8 mouse cellular contexts compared by ENCODE assay signal in the genomic region with DNA sequence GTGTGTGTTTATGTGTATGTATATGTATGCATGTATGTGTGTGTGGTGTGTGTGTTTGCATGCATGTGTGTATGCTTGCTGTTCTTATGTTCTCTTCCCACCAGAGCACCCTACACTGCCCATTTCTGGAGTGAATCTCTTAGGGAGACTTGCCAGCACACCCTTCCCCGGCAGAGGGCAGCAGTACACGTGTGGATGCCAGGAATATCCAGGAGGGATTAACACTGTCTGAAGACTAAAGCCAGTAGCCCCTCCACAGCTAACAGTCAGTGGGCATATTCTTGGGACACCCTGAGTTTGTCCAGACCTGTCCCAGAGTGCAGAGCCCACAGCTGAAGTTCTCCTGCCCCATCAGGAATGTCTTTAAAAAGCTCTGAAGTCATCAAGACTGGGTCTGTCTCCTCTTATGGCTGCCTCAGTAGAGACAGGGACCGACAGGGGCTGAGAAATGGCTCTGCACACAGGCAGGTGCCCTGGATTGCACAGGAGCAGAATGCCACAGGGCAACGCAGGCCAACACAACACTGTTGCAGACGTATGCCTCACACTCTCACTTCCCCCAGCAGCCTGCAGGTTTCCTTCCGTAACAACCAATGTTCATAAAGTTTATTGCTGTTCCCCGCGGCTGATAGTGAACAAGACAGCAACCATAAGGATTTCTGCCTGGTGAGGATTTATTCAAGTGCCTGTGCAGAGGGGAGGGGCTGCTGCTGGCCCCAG. TPM values are rescaled to one million over a fixed set of nuclear protein-coding genes. Genes with fewer than 3 reads are reported as not detected.
DNase-seq lines count a peak whose midpoint lies in the region; ATAC-seq and TF ChIP-seq lines count a peak whose summit lies in the region.

No protein-coding gene starts in this region.

- H3K36me3 ChIP-seq in heart, postnatal 0 days (replicated peaks; ENCODE audit: control insufficient read depth, insufficient read depth, low read length) = no peaks in the 10 kb centered on the region
- peaks cover 28 to 52% of the 10 kb centered on the region in 2 experiments for H3K36me3 ChIP-seq in CH12.LX (replicated peaks in 1 of 2; ENCODE audit: control insufficient read depth in 1 of 2, insufficient read depth in 1 of 2, low read length in 1 of 2)
- H3K36me3 ChIP-seq in hindbrain, embryonic 14.5 days (replicated peaks; ENCODE audit: control insufficient read depth, insufficient read depth) = no peaks in the 10 kb centered on the region
- H3K36me3 ChIP-seq in liver, embryonic 12.5 days = no peaks in the 10 kb centered on the region

- no peak for DNase-seq in heart, postnatal 0 days (ENCODE audit: low spot score)
- no peak for DNase-seq in heart, adult 8-10 months (ENCODE audit: low spot score)
- DNase-seq in CH12.LX (ENCODE audit: extremely low read depth) = peak; percentile 68
- peak; percentile 53 to 64 for DNase-seq in cerebellum, adult 2 months
- DNase-seq in hindbrain, embryonic 14.5 days (ENCODE audit: low spot score) = peak; percentile 67
- DNase-seq in retina, embryonic 14.5 days (ENCODE audit: low spot score) = peak; percentile 76
- no peak for DNase-seq in urinary bladder, adult 18-20 months (ENCODE audit: low spot score in 2 of 2)

- TF ChIP-seq CTCF in heart, postnatal 0 days (IDR thresholded peaks at IDR 0.05; ENCODE audit: low read depth) = peak; percentile 67
- peak; percentile 57 to 89 for TF ChIP-seq CTCF in CH12.LX (conservative IDR thresholded peaks at IDR 0.05 in 1 of 2, IDR thresholded peaks at IDR 0.05 in 1 of 2; ENCODE audit: low read depth in 2 of 2, low read length in 2 of 2)
- TF ChIP-seq CTCF in cerebellum, adult 2 months (IDR thresholded peaks at IDR 0.05; ENCODE audit: borderline replicate concordance, insufficient read depth, low read depth, low read length) = peak; percentile 80

- TF ChIP-seq EP300 in heart, postnatal 0 days (IDR thresholded peaks at IDR 0.05; ENCODE audit: low read depth) = no peak
- no peak for TF ChIP-seq EP300 in CH12.LX (IDR thresholded peaks at IDR 0.05; ENCODE audit: low read length)

- H3K9ac ChIP-seq in heart, postnatal 0 days (replicated peaks; ENCODE audit: low read depth, low read length) = no peak overlapping the region
- H3K9ac ChIP-seq in CH12.LX (ENCODE audit: insufficient read depth, low read depth) = peak overlapping the region; percentile 49
- no peak overlapping the region for H3K9ac ChIP-seq in hindbrain, embryonic 14.5 days
- peak overlapping the region; percentile 22; the same call in 1 of the 2 replicates for H3K9ac ChIP-seq in liver, embryonic 12.5 days

- in situ Hi-C loops in CH12.LX (cut with MboI; ENCODE audit: low pct_ligation_motif_present, low pct_unique_long_range_greater_than_20kb, low sequenced_read_pairs) = loop anchor here (10.0 kb wide), 1 partner anchor 160 kb away; no protein-coding TSS in a partner anchor

- dilution Hi-C loops in CH12.LX (cut with MboI; ENCODE audit: extremely low pct_ligation_motif_present, extremely low pct_unique_long_range_greater_than_20kb, low sequenced_read_pairs) = no loop called here

- no peak overlapping the region for H3K27ac ChIP-seq in heart, postnatal 0 days (ENCODE audit: low read depth)
- peak overlapping the region; percentile 79 for H3K27ac ChIP-seq in CH12.LX (ENCODE audit: insufficient read depth, low read depth)
- H3K27ac ChIP-seq in cerebellum, adult 2 months (ENCODE audit: insufficient read depth, low read length) = no peak overlapping the region
- no peak overlapping the region for H3K27ac ChIP-seq in hindbrain, embryonic 14.5 days
- H3K27ac ChIP-seq in liver, embryonic 12.5 days = peak overlapping the region; percentile 48

- peaks cover 49% of the 10 kb centered on the region for H3K79me2 ChIP-seq in CH12.LX (replicated peaks; ENCODE audit: control insufficient read depth, extremely low read depth, insufficient read depth, poor library complexity, severe bottlenecking)

- peak; percentile 80 for TF ChIP-seq RAD21 in CH12.LX (IDR thresholded peaks at IDR 0.05; ENCODE audit: low read depth, low read length)

- no peak for ATAC-seq in heart, postnatal 0 days (ENCODE audit: insufficient read depth, low read depth)
- ATAC-seq in hindbrain, embryonic 14.5 days (ENCODE audit: low FRiP score) = no peak
- ATAC-seq in liver, embryonic 12.5 days = no peak

- no peak overlapping the region for H3K4me3 ChIP-seq in heart, postnatal 0 days (ENCODE audit: low read depth, low read length)
- peak overlapping the region; percentile 44 to 58 (median 52) for H3K4me3 ChIP-seq in CH12.LX (replicated peaks in 1 of 3; ENCODE audit: low read depth in 2 of 3, low read length in 2 of 3, poor library complexity in 1 of 3)
- no peak overlapping the region for H3K4me3 ChIP-seq in cerebellum, adult 2 months (replicated peaks; ENCODE audit: insufficient read depth, low read depth, low read length)
- no peak overlapping the region for H3K4me3 ChIP-seq in hindbrain, embryonic 14.5 days (replicated peaks; ENCODE audit: low read length)
- H3K4me3 ChIP-seq in liver, embryonic 12.5 days = no peak overlapping the region

- no peak overlapping the region for H3K4me2 ChIP-seq in heart, postnatal 0 days (ENCODE audit: low read depth, low read length)
- H3K4me2 ChIP-seq in CH12.LX (ENCODE audit: insufficient read depth, low read depth, poor library complexity, severe bottlenecking) = peak overlapping the region; percentile 33
- H3K4me2 ChIP-seq in hindbrain, embryonic 14.5 days (replicated peaks) = no peak overlapping the region
- peak overlapping the region; percentile 33 for H3K4me2 ChIP-seq in liver, embryonic 12.5 days

- no peak for TF ChIP-seq POLR2A in CH12.LX (IDR thresholded peaks at IDR 0.05; ENCODE audit: low read depth, low read length)
- TF ChIP-seq POLR2A in cerebellum, adult 2 months (IDR thresholded peaks at IDR 0.05; ENCODE audit: borderline replicate concordance, insufficient read depth, low read length) = no peak

- no peaks in the 10 kb centered on the region for H3K27me3 ChIP-seq in heart, postnatal 0 days (ENCODE audit: control insufficient read depth, insufficient read depth, low read length)
- no peaks in the 10 kb centered on the region for H3K27me3 ChIP-seq in CH12.LX (replicated peaks)
- no peaks in the 10 kb centered on the region for H3K27me3 ChIP-seq in cerebellum, adult 2 months (ENCODE audit: control insufficient read depth, insufficient read depth, low read length)
- no peaks in the 10 kb centered on the region for H3K27me3 ChIP-seq in hindbrain, embryonic 14.5 days (ENCODE audit: control insufficient read depth, insufficient read depth, low read length)
- H3K27me3 ChIP-seq in liver, embryonic 12.5 days (replicated peaks) = peaks cover 11% of the 10 kb centered on the region; the same call in 1 of the 2 replicates

- no peaks in the 10 kb centered on the region for H3K9me3 ChIP-seq in heart, postnatal 0 days (replicated peaks; ENCODE audit: control insufficient read depth, low read length)
- H3K9me3 ChIP-seq in CH12.LX (replicated peaks; ENCODE audit: low read length) = no peaks in the 10 kb centered on the region
- H3K9me3 ChIP-seq in hindbrain, embryonic 14.5 days (ENCODE audit: control insufficient read depth, low read length) = no peaks in the 10 kb centered on the region
- no peaks in the 10 kb centered on the region for H3K9me3 ChIP-seq in liver, embryonic 12.5 days (replicated peaks)

- peaks cover 17% of the 10 kb centered on the region for H3K4me1 ChIP-seq in heart, postnatal 0 days (ENCODE audit: control insufficient read depth, insufficient read depth)
- peaks cover 41 to 79% of the 10 kb centered on the region in 2 experiments for H3K4me1 ChIP-seq in CH12.LX (ENCODE audit: control insufficient read depth in 1 of 2, insufficient read depth in 2 of 2)
- H3K4me1 ChIP-seq in cerebellum, adult 2 months (ENCODE audit: control insufficient read depth, insufficient read depth, low read length) = peaks cover 18% of the 10 kb centered on the region
- H3K4me1 ChIP-seq in hindbrain, embryonic 14.5 days (replicated peaks; ENCODE audit: control insufficient read depth, insufficient read depth, low read length) = no peaks in the 10 kb centered on the region
- H3K4me1 ChIP-seq in liver, embryonic 12.5 days = peaks cover 25% of the 10 kb centered on the region

- WGBS in heart, postnatal 0 days = 57% methylated on average over 8 of the region's 8 CpGs
- WGBS in cerebellum, adult 2 months = 67% methylated on average over 8 of the region's 8 CpGs
- WGBS in hindbrain, embryonic 14.5 days = 69% methylated on average over 8 of the region's 8 CpGs
- WGBS in liver, embryonic 12.5 days (ENCODE audit: insufficient replicate concordance) = 65% methylated on average over 8 of the region's 8 CpGs

RNA-seq across cellular contexts. Expression of a gene that starts 2.4 kb away (rescaled TPM):
- 0.93 and 6.1 TPM in 2 replicates for total RNA-seq in heart, postnatal 0 days (2014; rRNA removed; ENCODE audit: low replicate concordance)
- 2.1 and 3.7 TPM in 2 replicates for polyA plus RNA-seq in heart, postnatal 0 days (2015; fragmentation: Nextera tagmentation; extraction: Ambion mirVana)
- total RNA-seq in heart, adult 8-10 months (2022) = 1 to 10 TPM; 3.7 to 9.2 (median 4.8) TPM
- total RNA-seq in CH12.LX (2012; rRNA removed) = 43.4 and 65.7 TPM in 2 replicates
- total RNA-seq in CH12.LX (2014; rRNA removed) = 25.9 and 26.3 TPM in 2 replicates
- polyA plus RNA-seq in CH12.LX (2012; ENCODE audit: insufficient read length, low read depth) = 49.6 and 53.9 TPM in 2 replicates
- polyA plus RNA-seq in cerebellum, adult 2 months (2012; rRNA removed) = 0.76 and 1.4 TPM in 2 replicates
- 0.60 and 0.80 TPM in 2 replicates for polyA plus RNA-seq in hindbrain, embryonic 14.5 days (2014; fragmentation: Nextera tagmentation; extraction: Ambion mirVana)
- 0.13 TPM in 1 of 2 replicates, not detected in the other for polyA plus RNA-seq in liver, embryonic 12.5 days (2016; fragmentation: Nextera tagmentation; extraction: Ambion mirVana)

RNA-seq across cellular contexts. Expression of a gene that starts 31.5 kb away (rescaled TPM):
- 301 and 397 TPM in 2 replicates for total RNA-seq in heart, postnatal 0 days (2014; rRNA removed; ENCODE audit: low replicate concordance)
- 419 and 436 TPM in 2 replicates for polyA plus RNA-seq in heart, postnatal 0 days (2015; fragmentation: Nextera tagmentation; extraction: Ambion mirVana)
- 100 to 1,000 TPM; 333 to 355 (median 345) TPM for total RNA-seq in heart, adult 8-10 months (2022)
- total RNA-seq in CH12.LX (2012; rRNA removed) = 198 and 208 TPM in 2 replicates
- total RNA-seq in CH12.LX (2014; rRNA removed) = 240 and 277 TPM in 2 replicates
- polyA plus RNA-seq in CH12.LX (2012; ENCODE audit: insufficient read length, low read depth) = 107 and 126 TPM in 2 replicates
- polyA plus RNA-seq in cerebellum, adult 2 months (2012; rRNA removed) = 316 and 330 TPM in 2 replicates
- polyA plus RNA-seq in hindbrain, embryonic 14.5 days (2014; fragmentation: Nextera tagmentation; extraction: Ambion mirVana) = 359 and 406 TPM in 2 replicates
- polyA plus RNA-seq in liver, embryonic 12.5 days (2016; fragmentation: Nextera tagmentation; extraction: Ambion mirVana) = 254 and 262 TPM in 2 replicates

RNA-seq across cellular contexts. Expression of a gene that starts 39.1 kb away (rescaled TPM):
- total RNA-seq in heart, postnatal 0 days (2014; rRNA removed; ENCODE audit: low replicate concordance) = 40.2 and 45.4 TPM in 2 replicates
- polyA plus RNA-seq in heart, postnatal 0 days (2015; fragmentation: Nextera tagmentation; extraction: Ambion mirVana) = 6.5 and 7.1 TPM in 2 replicates
- 10 to 100 TPM; 25.8 to 30.2 (median 27.8) TPM for total RNA-seq in heart, adult 8-10 months (2022)
- total RNA-seq in CH12.LX (2012; rRNA removed) (26.5 and 28.8 TPM in 2 replicates), CH12.LX (2014; rRNA removed) (15.1 and 15.5 TPM in 2 replicates)
- polyA plus RNA-seq in CH12.LX (2012; ENCODE audit: insufficient read length, low read depth) = 18.4 and 22.5 TPM in 2 replicates
- polyA plus RNA-seq in cerebellum, adult 2 months (2012; rRNA removed) = 76.4 and 76.5 TPM in 2 replicates
- 24.3 and 24.9 TPM in 2 replicates for polyA plus RNA-seq in hindbrain, embryonic 14.5 days (2014; fragmentation: Nextera tagmentation; extraction: Ambion mirVana)
- polyA plus RNA-seq in liver, embryonic 12.5 days (2016; fragmentation: Nextera tagmentation; extraction: Ambion mirVana) = 13.1 and 13.9 TPM in 2 replicates

Comparison
In these comparisons a context has a peak if more than half of its experiments do, and no peak if none do; other contexts are left out.
1. DNase-seq: peak in CH12.LX (single experiment), cerebellum, adult 2 months (2 of 2), hindbrain, embryonic 14.5 days (single experiment) and retina, embryonic 14.5 days (single experiment); none in heart, postnatal 0 days (single experiment), heart, adult 8-10 months (single experiment) and urinary bladder, adult 18-20 months (0 of 2).
2. H3K27ac ChIP-seq: peak in CH12.LX (single experiment) and liver, embryonic 12.5 days (single experiment); none in heart, postnatal 0 days (single experiment), cerebellum, adult 2 months (single experiment) and hindbrain, embryonic 14.5 days (single experiment).
3. H3K4me2 ChIP-seq: peak in CH12.LX (single experiment) and liver, embryonic 12.5 days (single experiment); none in heart, postnatal 0 days (single experiment) and hindbrain, embryonic 14.5 days (single experiment).
4. H3K4me3 ChIP-seq: peak in CH12.LX (3 of 3); none in heart, postnatal 0 days (single experiment), cerebellum, adult 2 months (single experiment), hindbrain, embryonic 14.5 days (single experiment) and liver, embryonic 12.5 days (single experiment).
5. H3K9ac ChIP-seq: peak in CH12.LX (single experiment) and liver, embryonic 12.5 days (single experiment); none in heart, postnatal 0 days (single experiment) and hindbrain, embryonic 14.5 days (single experiment).
6. RNA of a gene that starts 2.4 kb away (polyA plus RNA-seq): 49.6 to 53.9 TPM in CH12.LX; 2.1 to 3.7 TPM in heart, postnatal 0 days, 0.76 to 1.4 TPM in cerebellum, adult 2 months, 0.60 to 0.80 TPM in hindbrain, embryonic 14.5 days and 0.13 TPM in liver, embryonic 12.5 days; every median in the first group is over 10 times any median in the second.
7. Peak in every context shown above with its lines, with median percentiles within 50 percentile points of each other: CTCF ChIP-seq.